Mouse (Mus musculus): ENCODE measurements around the gene Gm9789. TPM values are rescaled to one million over a fixed set of nuclear protein-coding genes. Genes with fewer than 3 reads are reported as not detected.
"Not testable (repeated sequence)": the region's sequence is repeated elsewhere in the genome, so short reads cannot be mapped to it uniquely, and the experiment has no call there.

The Gm9789 gene
- polyA plus RNA-seq (2015; fragmentation: Nextera tagmentation; extraction: Ambion mirVana), result not detected in 2 replicates

- Histone ChIP-seq H3K9ac (no peak within 1 kb of the TSS), H3K27ac (replicated peaks) (no peak within 1 kb of the TSS), H3K9me3 (no peaks in the 10 kb centered on the region), H3K36me3 (no peaks in the 10 kb centered on the region), H3K4me2 (no peak within 1 kb of the TSS), H3K27me3 (no peaks in the 10 kb centered on the region), H3K4me1 (replicated peaks) (no peaks in the 10 kb centered on the region), H3K4me3 (no peak within 1 kb of the TSS)
- ATAC-seq (ENCODE audit: low read depth), result no peak
- WGBS, result 89% methylated on average over 4 of the region's 4 CpGs
Observed at GRCm38 (mm10) chr16:89157652-89158051, at the start of gene Gm9789. Gm9789 (plus strand) TSS chr16:89157952.

- Histone ChIP-seq H3K9me3 (no peaks in the 10 kb centered on the region), H3K27me3 (no peaks in the 10 kb centered on the region), H3K9ac (no peak within 1 kb of the TSS), H3K36me3 (no peaks in the 10 kb centered on the region), H3K4me3 (no peak within 1 kb of the TSS), H3K27ac (replicated peaks) (no peak within 1 kb of the TSS), H3K4me1 (replicated peaks) (no peaks in the 10 kb centered on the region), H3K4me2 (no peak within 1 kb of the TSS)
- ATAC-seq (ENCODE audit: low read depth), result no peak
- WGBS, result 97% methylated on average over 1 of the region's 1 CpGs
Observed at GRCm38 (mm10) chr16:89140551-89140950, 17.2 kb upstream of the Gm9789 start, which contains the start of gene Gm6358. Gm6358 (plus strand) TSS chr16:89140851.

GRCm38 (mm10) chr16:89150786-89151185 is 7.0 kb upstream of the Gm9789 start, which contains the start of gene Gm10061:
Gm10061 (plus strand) TSS chr16:89151086.
- no peak within 1 kb of the TSS for H3K9ac ChIP-seq
- H3K27ac ChIP-seq (replicated peaks), result no peak within 1 kb of the TSS
- H3K4me2 ChIP-seq, result no peak within 1 kb of the TSS
- H3K4me3 ChIP-seq, result no peak within 1 kb of the TSS
- no peak for ATAC-seq (ENCODE audit: low read depth)
- H3K27me3 ChIP-seq, result no peaks in the 10 kb centered on the region
- H3K4me1 ChIP-seq (replicated peaks), result no peaks in the 10 kb centered on the region
- peaks cover 7% of the 10 kb centered on the region; the same call in 1 of the 2 replicates for H3K9me3 ChIP-seq
- no peaks in the 10 kb centered on the region for H3K36me3 ChIP-seq
- WGBS, result 94% methylated on average over 1 of the region's 1 CpGs

GRCm38 (mm10) chr16:89169190-89169589 is 11.4 kb downstream of the Gm9789 start, which contains the start of gene Gm7735:
Gm7735 (plus strand) TSS chr16:89169490.
- H3K27me3 ChIP-seq; H3K4me3 ChIP-seq; H3K4me2 ChIP-seq; H3K36me3 ChIP-seq; H3K4me1 ChIP-seq (replicated peaks); H3K27ac ChIP-seq (replicated peaks); ATAC-seq (ENCODE audit: low read depth); H3K9ac ChIP-seq; H3K9me3 ChIP-seq: not testable (repeated sequence)

- ATAC-seq (ENCODE audit: low read depth), result no peak
- no peak within 1 kb of the TSS for H3K4me3 ChIP-seq
- no peak within 1 kb of the TSS for H3K9ac ChIP-seq
Observed at GRCm38 (mm10) chr16:89174435-89174834, 16.7 kb downstream of the Gm9789 start, which contains the start of gene 1110057P08Rik. 1110057P08Rik (plus strand) TSS chr16:89174735.

GRCm38 (mm10) chr16:89188621-89189020 is 30.9 kb downstream of the Gm9789 start:
- Histone ChIP-seq H3K9me3 (no peaks in the 10 kb centered on the region), H3K36me3 (no peaks in the 10 kb centered on the region), H3K27me3 (no peaks in the 10 kb centered on the region), H3K9ac (no peak overlapping the region), H3K4me3 (no peak overlapping the region), H3K27ac (replicated peaks) (no peak overlapping the region), H3K4me1 (replicated peaks) (no peaks in the 10 kb centered on the region), H3K4me2 (no peak overlapping the region)
- WGBS, result 85% methylated on average over 4 of the region's 4 CpGs
- ATAC-seq (ENCODE audit: low read depth), result no peak

More at GRCm38 (mm10) chr16:89174435-89174834, 16.7 kb downstream of the Gm9789 start, which contains the start of gene 1110057P08Rik:
- Histone ChIP-seq H3K4me1 (replicated peaks) (no peaks in the 10 kb centered on the region), H3K36me3 (no peaks in the 10 kb centered on the region), H3K27me3 (no peaks in the 10 kb centered on the region), H3K4me2 (no peak within 1 kb of the TSS), H3K27ac (replicated peaks) (no peak within 1 kb of the TSS), H3K9me3 (no peaks in the 10 kb centered on the region)
- 80% methylated on average over 2 of the region's 2 CpGs for WGBS

GRCm38 (mm10) chr16:89205561-89205960 is 47.8 kb downstream of the Gm9789 start, which contains the start of gene Krtap20-2:
Krtap20-2 (plus strand) TSS chr16:89205861.
- Histone ChIP-seq H3K27me3 (no peaks in the 10 kb centered on the region), H3K36me3 (no peaks in the 10 kb centered on the region), H3K4me3 (no peak within 1 kb of the TSS), H3K9me3 (no peaks in the 10 kb centered on the region), H3K9ac (no peak within 1 kb of the TSS), H3K4me1 (replicated peaks) (no peaks in the 10 kb centered on the region), H3K4me2 (no peak within 1 kb of the TSS), H3K27ac (replicated peaks) (no peak within 1 kb of the TSS)
- no peak for ATAC-seq (ENCODE audit: low read depth)
- WGBS, result 60% methylated on average over 1 of the region's 1 CpGs

Other genes starting within 250 kb of the Gm9789 start
- not detected in 2 replicates for gene Krtap19-9b, start 225.7 kb upstream of the Gm9789 start, polyA plus RNA-seq (2015; fragmentation: Nextera tagmentation; extraction: Ambion mirVana)
- not detected in 2 replicates for gene Krtap16-3, start 195.1 kb upstream of the Gm9789 start, polyA plus RNA-seq (2015; fragmentation: Nextera tagmentation; extraction: Ambion mirVana)
- gene Krtap22-2, start 147.2 kb upstream of the Gm9789 start, polyA plus RNA-seq (2015; fragmentation: Nextera tagmentation; extraction: Ambion mirVana), result not detected in 2 replicates
- gene Gm10229, start 142.7 kb upstream of the Gm9789 start, polyA plus RNA-seq (2015; fragmentation: Nextera tagmentation; extraction: Ambion mirVana), result not detected in 2 replicates
- not detected in 2 replicates for gene Krtap6-1, start 126.3 kb upstream of the Gm9789 start, polyA plus RNA-seq (2015; fragmentation: Nextera tagmentation; extraction: Ambion mirVana)
- gene Gm10228, start 116.5 kb upstream of the Gm9789 start, polyA plus RNA-seq (2015; fragmentation: Nextera tagmentation; extraction: Ambion mirVana), result not detected in 2 replicates
- gene Krtap6-5, start 110.1 kb upstream of the Gm9789 start, polyA plus RNA-seq (2015; fragmentation: Nextera tagmentation; extraction: Ambion mirVana), result not detected in 2 replicates
- gene 1110025L11Rik, start 94.0 kb upstream of the Gm9789 start, polyA plus RNA-seq (2015; fragmentation: Nextera tagmentation; extraction: Ambion mirVana), result not detected in 2 replicates
- not detected in 2 replicates for gene Krtap6-3, start 73.9 kb upstream of the Gm9789 start, polyA plus RNA-seq (2015; fragmentation: Nextera tagmentation; extraction: Ambion mirVana)
- gene Gm6358, start 17.1 kb upstream of the Gm9789 start, polyA plus RNA-seq (2015; fragmentation: Nextera tagmentation; extraction: Ambion mirVana), result not detected in 2 replicates
- gene Gm10061, start 6.9 kb upstream of the Gm9789 start, polyA plus RNA-seq (2015; fragmentation: Nextera tagmentation; extraction: Ambion mirVana), result not detected in 2 replicates
- gene Gm7735, start 11.5 kb downstream of the Gm9789 start, polyA plus RNA-seq (2015; fragmentation: Nextera tagmentation; extraction: Ambion mirVana), result not detected in 2 replicates
- gene 1110057P08Rik, start 16.8 kb downstream of the Gm9789 start, polyA plus RNA-seq (2015; fragmentation: Nextera tagmentation; extraction: Ambion mirVana), result not detected in 2 replicates
- not detected in 2 replicates for gene Krtap20-2, start 47.9 kb downstream of the Gm9789 start, polyA plus RNA-seq (2015; fragmentation: Nextera tagmentation; extraction: Ambion mirVana)
- not detected in 2 replicates for gene Krtap21-1, start 245.9 kb downstream of the Gm9789 start, polyA plus RNA-seq (2015; fragmentation: Nextera tagmentation; extraction: Ambion mirVana)

Measured in neural tube, embryonic 13.5 days (tissue).